Mouse (Mus musculus): ENCODE data around the gene Pias3. TPM values are rescaled to one million over a fixed set of nuclear protein-coding genes. Genes with fewer than 3 reads are reported as not detected.

The Pias3 gene
- 10 to 100 TPM; 30.4 to 43.8 TPM for total RNA-seq (2023)

GRCm38 (mm10) chr3:96696198-96696765 lies at the start of gene Pias3:
Pias3 (plus strand) TSS chr3:96696384.

GRCm38 (mm10) chr3:96669727-96670468 lies 26.3 kb upstream of the Pias3 start, which contains the start of gene Ankrd35:
Ankrd35 (plus strand) TSS chr3:96670131.

GRCm38 (mm10) chr3:96707903-96708683 lies 11.9 kb downstream of the Pias3 start, which contains the start of gene Nudt17:
Nudt17 (minus strand) TSS chr3:96708562.

GRCm38 (mm10) chr3:96727343-96727827 lies 31.2 kb downstream of the Pias3 start, which contains the start of the genes Polr3c and Rnf115:
Polr3c (minus strand) TSS chr3:96727628.
Rnf115 (plus strand) TSS chr3:96727664.

Other genes with a start within 250 kb of the Pias3 start
- not detected for gene BC107364, start 244.1 kb upstream of the Pias3 start, total RNA-seq (2023)
- not detected for gene Hfe2, start 171.2 kb upstream of the Pias3 start, total RNA-seq (2023)
- 100 to 1,000 TPM; 413 to 415 TPM for gene Txnip, start 138.4 kb upstream of the Pias3 start, total RNA-seq (2023)
- gene Gm16253, start 119.4 kb upstream of the Pias3 start, total RNA-seq (2023) = not detected
- 10 to 100 TPM; 26.4 to 27.8 TPM for gene Polr3gl, start 102.2 kb upstream of the Pias3 start, total RNA-seq (2023)
- not detected for gene Ankrd34a, start 99.7 kb upstream of the Pias3 start, total RNA-seq (2023)
- 1 to 10 TPM; 1.7 to 2.1 TPM for gene Lix1l, start 95.2 kb upstream of the Pias3 start, total RNA-seq (2023)
- gene Rbm8a, start 66.5 kb upstream of the Pias3 start, total RNA-seq (2023) = 10 to 100 TPM; 65.6 to 86.9 TPM
- 10 to 100 TPM; 27.2 to 27.4 TPM for gene Pex11b, start 61.0 kb upstream of the Pias3 start, total RNA-seq (2023)
- gene Gm42957, start 60.9 kb upstream of the Pias3 start, total RNA-seq (2023) = not detected
- 1 to 10 TPM; 1.4 to 2.3 TPM for gene Itga10, start 50.8 kb upstream of the Pias3 start, total RNA-seq (2023)
- not detected for gene Ankrd35, start 26.3 kb upstream of the Pias3 start, total RNA-seq (2023)
- gene Nudt17, start 12.2 kb downstream of the Pias3 start, total RNA-seq (2023) = 1 to 10 TPM; 3.1 to 3.5 TPM
- gene Polr3c, start 31.2 kb downstream of the Pias3 start, total RNA-seq (2023) = 10 to 100 TPM; 46.0 to 48.7 TPM
- gene Rnf115, start 31.3 kb downstream of the Pias3 start, total RNA-seq (2023) = 10 to 100 TPM; 68.7 to 72.3 TPM
- not detected for gene Pdzk1, start 132.9 kb downstream of the Pias3 start, total RNA-seq (2023)
- not detected for gene Cd160, start 133.0 kb downstream of the Pias3 start, total RNA-seq (2023)
- not detected for gene Gja5, start 208.3 kb downstream of the Pias3 start, total RNA-seq (2023)
- gene Gpr89, start 209.0 kb downstream of the Pias3 start, total RNA-seq (2023) = 10 to 100 TPM; 10.8 to 14.1 TPM
- not detected for gene Gja8, start 229.6 kb downstream of the Pias3 start, total RNA-seq (2023)